Mouse (Mus musculus): ENCODE measurements around the gene Coq10a.

Coq10a gene

GRCm38 (mm10) chr10:128368402-128369217 is at the start of gene Coq10a:
Gene Coq10a, minus strand, starts transcription at chr10:128368997.
- CTCF ChIA-PET: interaction anchor here (0.5 kb wide), 1 partner anchor 498 kb away, joined by 4 read pairs; no protein-coding TSS in a partner anchor

- CTCF ChIA-PET: interaction anchor here (0.6 kb wide), 1 partner anchor 34 kb away, joined by 3 read pairs; no protein-coding TSS in a partner anchor
Observed at GRCm38 (mm10) chr10:128414848-128415247, 46.1 kb upstream of the Coq10a start.

- CTCF ChIA-PET: interaction anchor here (0.6 kb wide), 1 partner anchor 27 kb away, joined by 3 read pairs; no protein-coding TSS in a partner anchor
Observed at GRCm38 (mm10) chr10:128413076-128413475, 44.3 kb upstream of the Coq10a start.

- CTCF ChIA-PET: no interaction called here
Observed at GRCm38 (mm10) chr10:128412558-128412957, 43.8 kb upstream of the Coq10a start.

- CTCF ChIA-PET: interaction anchor here (0.6 to 2.2 kb wide), 3 partner anchors 10 to 43 kb away, joined by 3 to 11 read pairs (median 11); no protein-coding TSS in a partner anchor
Observed at GRCm38 (mm10) chr10:128412055-128412381, 43.2 kb upstream of the Coq10a start.

GRCm38 (mm10) chr10:128411211-128412054 is 42.6 kb upstream of the Coq10a start, which contains the start of the genes Nabp2 and Rnf41:
Gene Nabp2, minus strand, starts transcription at chr10:128411492.
Gene Rnf41, plus strand, starts transcription at chr10:128411657.
- CTCF ChIA-PET: interaction anchor here (0.5 to 2.2 kb wide), 9 partner anchors 11 to 1228 kb away, joined by 3 to 11 read pairs (median 3); partner anchors contain the start of gene Cs

- CTCF ChIA-PET: interaction anchor here (0.6 to 2.2 kb wide), 6 partner anchors 9 to 73 kb away, joined by 3 to 11 read pairs (median 6); partner anchors contain the start of gene Cs
Observed at GRCm38 (mm10) chr10:128410560-128410845, 41.7 kb upstream of the Coq10a start.

- CTCF ChIA-PET: interaction anchor here (0.6 to 2.2 kb wide), 4 partner anchors 10 to 34 kb away, joined by 3 to 11 read pairs (median 6); no protein-coding TSS in a partner anchor
Observed at GRCm38 (mm10) chr10:128409692-128410559, 41.1 kb upstream of the Coq10a start.

- CTCF ChIA-PET: interaction anchor here (1.1 kb wide), 1 partner anchor 44 kb away, joined by 3 read pairs; no protein-coding TSS in a partner anchor
Observed at GRCm38 (mm10) chr10:128408591-128409535, 40.1 kb upstream of the Coq10a start.

GRCm38 (mm10) chr10:128403931-128404330 is 35.1 kb upstream of the Coq10a start:
- CTCF ChIA-PET: no interaction called here

- CTCF ChIA-PET: no interaction called here
Observed at GRCm38 (mm10) chr10:128401638-128402037, 32.8 kb upstream of the Coq10a start.

- CTCF ChIA-PET: no interaction called here
Observed at GRCm38 (mm10) chr10:128401056-128401455, 32.3 kb upstream of the Coq10a start, which contains the start of gene Slc39a5. Gene Slc39a5, minus strand, starts transcription at chr10:128401229.

- CTCF ChIA-PET: interaction anchor here (0.6 kb wide), 1 partner anchor 119 kb away, joined by 4 read pairs; no protein-coding TSS in a partner anchor
Observed at GRCm38 (mm10) chr10:128400338-128400737, 31.5 kb upstream of the Coq10a start.

- CTCF ChIA-PET: interaction anchor here (0.5 kb wide), 1 partner anchor 1227 kb away, joined by 3 read pairs; no protein-coding TSS in a partner anchor
Observed at GRCm38 (mm10) chr10:128397466-128397865, 28.7 kb upstream of the Coq10a start.

GRCm38 (mm10) chr10:128396716-128397264 is 28.0 kb upstream of the Coq10a start:
- CTCF ChIA-PET: no interaction called here

GRCm38 (mm10) chr10:128396017-128396673 is 27.3 kb upstream of the Coq10a start:
- CTCF ChIA-PET: no interaction called here

- CTCF ChIA-PET: no interaction called here
Observed at GRCm38 (mm10) chr10:128391850-128392249, 23.1 kb upstream of the Coq10a start.

GRCm38 (mm10) chr10:128390366-128390765 is 21.6 kb upstream of the Coq10a start:
- CTCF ChIA-PET: interaction anchor here (0.6 to 1.1 kb wide), 2 partner anchors 14 to 230 kb away, joined by 3 to 11 read pairs; no protein-coding TSS in a partner anchor

- CTCF ChIA-PET: no interaction called here
Observed at GRCm38 (mm10) chr10:128389570-128389969, 20.8 kb upstream of the Coq10a start.

Measured in spleen, embryonic (tissue).